Mouse (Mus musculus) adrenal gland, adult 2 months (tissue): ENCODE measurements around the gene Bud13. TPM values are rescaled to one million over a fixed set of nuclear protein-coding genes. Genes with fewer than 3 reads are reported as not detected.

ENCODE experiments used
- DNase-seq: peaks from one replicate; pipeline ENCODE4 v3.0.0; 2021
- polyA plus RNA-seq: library from polyadenylated mRNA; depleted of rRNA; stranded (reverse); fragments of >200 nt; gene quantifications from 2 replicates; pipeline ENCODE4 v1.2.3, GENCODE M21; 2012; rRNA removed
- total RNA-seq, 2 experiments: library from RNA; stranded (reverse); gene quantifications; 2 replicates each; pipeline ENCODE4 v1.2.3; 2021

Gene Bud13
- total and polyA plus RNA-seq, 3 experiments = 7.4 to 15.0 (median 11.6) TPM

DNA sequence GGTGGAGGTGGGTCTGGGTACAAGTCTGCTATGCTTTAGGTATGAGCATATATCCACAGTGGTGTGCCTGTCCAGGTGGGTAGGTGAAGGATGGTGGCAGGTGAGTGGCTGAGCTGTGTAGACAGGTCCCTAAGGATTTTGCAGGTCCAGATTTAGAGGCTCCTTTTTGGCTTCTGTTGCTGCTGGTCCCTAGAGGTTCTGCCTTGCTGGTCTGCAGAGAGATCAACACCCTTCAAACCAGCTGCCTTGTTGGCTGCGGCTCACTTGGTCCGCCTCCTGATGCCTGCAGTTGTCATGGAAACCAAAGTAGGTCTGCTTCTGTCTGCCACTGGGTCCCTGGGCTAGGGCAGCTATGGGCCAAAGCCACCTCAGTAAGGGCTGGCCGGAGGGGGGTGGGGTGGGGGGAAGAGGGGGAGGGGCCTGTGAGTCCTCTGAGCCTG, 55.1 kb downstream of the Bud13 start:
- peak; percentile 13 for DNase-seq

DNA sequence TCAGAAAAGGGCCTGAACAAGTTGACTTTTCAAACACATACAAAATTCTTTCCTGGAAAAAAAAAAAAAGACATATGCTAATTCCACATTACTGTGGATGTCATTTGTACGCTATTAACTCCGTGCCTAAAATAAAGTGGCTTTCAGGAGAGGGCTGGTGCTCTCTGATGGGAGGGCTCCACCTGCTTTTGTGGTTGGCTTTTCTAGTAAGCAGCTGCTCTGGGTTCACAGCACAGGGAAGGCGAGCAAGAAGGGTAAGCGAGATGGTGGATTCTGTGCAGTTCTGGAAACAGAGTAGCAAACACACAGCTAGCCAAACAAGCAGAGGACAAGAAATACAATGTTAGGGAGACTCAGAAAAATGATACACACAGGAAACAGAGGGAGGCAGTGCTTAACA, 55.6 kb downstream of the Bud13 start:
- no peak for DNase-seq

DNA sequence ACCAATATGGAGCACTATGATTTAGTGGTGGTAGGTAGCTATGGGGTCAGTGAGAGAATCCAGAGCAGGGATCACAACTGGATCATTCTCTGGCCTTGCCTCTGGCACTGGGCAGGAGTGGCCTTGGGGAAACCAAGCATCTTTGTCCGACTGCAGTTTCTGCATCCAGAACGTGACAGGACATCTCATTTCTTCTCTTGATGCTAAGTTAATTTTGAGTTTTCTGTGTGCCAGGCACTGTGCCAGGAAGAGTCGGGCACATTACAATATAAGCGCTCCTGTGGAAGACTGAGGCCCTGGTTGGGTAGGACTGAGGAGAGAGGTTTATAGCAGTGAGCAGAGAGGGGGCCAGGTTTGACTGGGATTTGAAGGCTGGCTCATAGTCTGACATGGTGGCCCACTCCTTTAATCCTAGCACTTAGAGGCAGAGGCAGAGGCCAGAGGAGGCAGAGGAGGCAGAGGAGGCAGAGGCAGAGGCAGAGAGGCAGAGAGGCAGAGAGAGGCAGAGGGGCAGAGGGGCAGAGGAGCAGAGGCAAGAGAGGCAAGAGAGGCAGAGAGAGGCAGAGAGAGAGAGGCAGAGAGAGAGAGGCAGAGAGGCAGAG, 56.3 kb downstream of the Bud13 start:
- DNase-seq = no peak

DNA sequence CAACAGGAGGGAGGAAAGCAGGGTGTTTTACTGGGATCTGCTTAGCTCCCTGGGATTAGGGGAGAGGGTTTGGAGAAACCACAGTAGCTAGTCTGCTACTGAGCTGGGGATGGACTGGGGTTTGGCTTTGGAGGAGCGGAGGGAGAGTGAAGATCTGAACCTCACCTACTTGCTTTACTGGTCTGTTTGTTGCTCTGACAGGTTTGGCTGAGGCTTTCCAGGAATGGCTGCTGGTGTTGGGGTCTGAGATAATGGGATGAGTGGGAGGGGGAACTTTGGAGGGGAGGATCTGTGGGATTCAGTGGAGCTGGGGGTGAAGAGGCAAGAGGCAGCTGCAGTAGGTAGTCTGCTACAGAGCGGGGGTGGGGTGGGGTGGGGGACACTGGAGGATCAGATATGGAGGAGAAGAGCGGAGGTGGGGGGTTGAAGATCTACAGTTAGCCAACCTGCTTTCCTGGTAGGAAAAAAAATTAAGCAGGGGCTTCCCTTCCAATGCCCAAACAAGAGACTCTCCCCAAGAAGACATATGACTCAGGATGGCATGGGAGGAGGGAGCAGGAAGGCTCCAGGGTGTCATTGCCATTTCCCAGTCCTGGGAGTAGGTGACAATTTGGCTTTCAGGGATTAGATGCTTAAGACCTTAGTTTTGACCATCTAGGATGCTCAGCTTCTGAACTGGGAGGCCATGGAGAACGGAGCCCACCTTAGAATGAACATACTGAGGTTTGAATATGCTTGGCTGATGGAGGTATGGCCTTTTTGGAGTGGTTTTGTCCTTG, 63.3 kb downstream of the Bud13 start:
- DNase-seq = no peak

Other genes starting within 250 kb of the Bud13 start
- 10 to 100 TPM in 1 of 2 experiments, 1 to 10 TPM in 1; 1.7 to 37.3 TPM for gene Apoa1, start 54.4 kb upstream of the Bud13 start, total RNA-seq
- 0.75 and 5.6 TPM in 2 replicates for gene Apoa1, start 54.4 kb upstream of the Bud13 start, polyA plus RNA-seq
- gene Apoc3, start 47.4 kb upstream of the Bud13 start, total RNA-seq = 10 to 100 TPM in 1 of 2 experiments, 1 to 10 TPM in 1; 4.6 to 20.4 TPM
- gene Apoc3, start 47.4 kb upstream of the Bud13 start, polyA plus RNA-seq = 4.8 and 6.1 TPM in 2 replicates
- under 1 TPM in 1 of 2 experiments, not detected in 1; 0.26 TPM for gene Apoa4, start 42.3 kb upstream of the Bud13 start, total RNA-seq
- 0.11 and 0.35 TPM in 2 replicates for gene Apoa4, start 42.3 kb upstream of the Bud13 start, polyA plus RNA-seq
- 1 to 10 TPM in 1 of 2 experiments, under 1 TPM in 1; 0.17 to 3.6 TPM for gene Apoa5, start 14.4 kb upstream of the Bud13 start, total RNA-seq
- gene Apoa5, start 14.4 kb upstream of the Bud13 start, polyA plus RNA-seq = 0.32 and 3.0 TPM in 2 replicates
- gene Zpr1, start 9.9 kb upstream of the Bud13 start, total RNA-seq = 10 to 100 TPM; 38.1 to 84.6 TPM
- gene Zpr1, start 9.9 kb upstream of the Bud13 start, polyA plus RNA-seq = 26.2 and 27.3 TPM in 2 replicates
- gene 4931429L15Rik, start 37.0 kb downstream of the Bud13 start, total RNA-seq = not detected
- not detected in 2 replicates for gene 4931429L15Rik, start 37.0 kb downstream of the Bud13 start, polyA plus RNA-seq